Mouse (Mus musculus) cerebellum, adult 11 months (tissue): ENCODE measurements at regions not wholly inside any gene's neighbourhood (a gene's known extent, or its start where the extent isn't known, plus 50 kb on each side); places are given as distances from the start of the nearest gene placed in this dataset.

Experiments used
- DNase-seq: peaks from one replicate; pipeline ENCODE4 v3.0.0; 2022

GRCm38 (mm10) chrX:10984894-10985293, 270.1 kb downstream of the Mid1ip1 start:
- no peak for DNase-seq

GRCm38 (mm10) chrX:10991871-10992210, 277.0 kb downstream of the Mid1ip1 start:
- no peak for DNase-seq

- no peak for DNase-seq
These were observed 277.6 kb downstream of the Mid1ip1 start for GRCm38 (mm10) chrX:10992211-10993004.

GRCm38 (mm10) chrX:10993005-10993377, 278.2 kb downstream of the Mid1ip1 start:
- DNase-seq = no peak

- DNase-seq = no peak
These were observed 280.1 kb downstream of the Mid1ip1 start for GRCm38 (mm10) chrX:10994910-10995309.

GRCm38 (mm10) chrX:11001180-11001579, 286.4 kb downstream of the Mid1ip1 start:
- DNase-seq = no peak

- DNase-seq = no peak
These were observed 259.8 kb upstream of the H2al1a start for GRCm38 (mm10) chrX:11039278-11039677.

- no peak for DNase-seq
These were observed 252.3 kb upstream of the H2al1a start for GRCm38 (mm10) chrX:11046769-11047168.

GRCm38 (mm10) chrX:11082171-11082570, 216.9 kb upstream of the H2al1a start:
- no peak for DNase-seq

- no peak for DNase-seq
These were observed 216.2 kb upstream of the H2al1a start for GRCm38 (mm10) chrX:11082845-11083244.

- DNase-seq = no peak
These were observed 212.6 kb upstream of the H2al1a start for GRCm38 (mm10) chrX:11086257-11087072.

GRCm38 (mm10) chrX:11087913-11088312, 211.1 kb upstream of the H2al1a start:
- no peak for DNase-seq

- no peak for DNase-seq
These were observed 210.6 kb upstream of the H2al1a start for GRCm38 (mm10) chrX:11088506-11088905.

GRCm38 (mm10) chrX:11090432-11090831, 208.6 kb upstream of the H2al1a start:
- DNase-seq = no peak

- no peak for DNase-seq
These were observed 201.3 kb upstream of the H2al1a start for GRCm38 (mm10) chrX:11097581-11098254.

- no peak for DNase-seq
These were observed 200.7 kb upstream of the H2al1a start for GRCm38 (mm10) chrX:11098366-11098765.

GRCm38 (mm10) chrX:11099146-11100087, 199.6 kb upstream of the H2al1a start:
- DNase-seq = no peak

GRCm38 (mm10) chrX:11100935-11101334, 198.1 kb upstream of the H2al1a start:
- no peak for DNase-seq

GRCm38 (mm10) chrX:11131253-11131652, 167.8 kb upstream of the H2al1a start:
- no peak for DNase-seq

GRCm38 (mm10) chrX:11139971-11140421, 159.1 kb upstream of the H2al1a start:
- peak; percentile 17 for DNase-seq

GRCm38 (mm10) chrX:11141294-11141693, 157.8 kb upstream of the H2al1a start:
- no peak for DNase-seq

GRCm38 (mm10) chrX:11158416-11158815, 140.6 kb upstream of the H2al1a start:
- DNase-seq = no peak
